Mouse (Mus musculus): ENCODE measurements around the gene BC048562.

Gene BC048562

DNA sequence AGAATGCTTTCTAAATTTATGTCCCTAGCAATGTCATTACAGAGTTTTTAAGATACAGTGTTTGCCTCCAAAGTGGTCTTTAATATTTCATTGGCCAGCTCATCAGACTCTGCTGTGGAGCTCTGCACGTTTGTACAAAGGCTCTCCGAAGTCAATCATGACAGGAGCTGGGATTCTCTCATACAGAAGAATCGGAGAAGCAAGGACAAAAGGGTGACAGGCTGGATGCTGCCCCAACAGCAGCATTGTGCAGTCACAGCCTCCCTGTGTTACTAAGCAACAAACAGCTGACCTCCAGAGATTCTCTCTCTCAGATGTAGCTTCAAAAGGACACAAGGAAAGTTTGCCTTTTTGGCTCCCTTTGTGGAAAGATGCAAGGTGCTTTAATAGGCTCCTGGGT lies at the start of gene BC048562:
BC048562 (plus strand) TSS at position 301 of the 400 bp plus-strand sequence.
- in situ Hi-C loops (cut with MboI; ENCODE audit: low sequenced_read_pairs) = no loop called here

DNA sequence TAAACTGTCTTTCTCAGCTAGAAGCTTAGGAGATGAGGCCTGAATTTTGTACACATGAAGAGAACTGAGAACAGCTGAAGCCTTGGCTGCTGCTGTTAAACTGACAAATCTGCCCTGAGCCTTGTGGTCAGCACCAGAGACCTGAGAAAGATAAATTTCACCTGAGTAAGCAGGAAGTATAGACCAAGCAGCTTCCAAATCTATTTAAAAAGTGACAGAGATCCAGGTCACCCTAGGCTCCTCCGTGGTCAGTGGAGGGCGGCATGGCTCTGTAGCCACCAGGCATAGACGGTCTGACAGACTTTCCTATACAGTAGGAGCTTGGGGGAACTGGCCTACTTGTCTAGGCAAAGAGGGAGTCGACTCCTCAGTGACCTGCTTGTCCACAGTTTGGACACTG lies 49.5 kb upstream of the BC048562 start:
- in situ Hi-C loops (cut with MboI; ENCODE audit: low sequenced_read_pairs) = no loop called here

DNA sequence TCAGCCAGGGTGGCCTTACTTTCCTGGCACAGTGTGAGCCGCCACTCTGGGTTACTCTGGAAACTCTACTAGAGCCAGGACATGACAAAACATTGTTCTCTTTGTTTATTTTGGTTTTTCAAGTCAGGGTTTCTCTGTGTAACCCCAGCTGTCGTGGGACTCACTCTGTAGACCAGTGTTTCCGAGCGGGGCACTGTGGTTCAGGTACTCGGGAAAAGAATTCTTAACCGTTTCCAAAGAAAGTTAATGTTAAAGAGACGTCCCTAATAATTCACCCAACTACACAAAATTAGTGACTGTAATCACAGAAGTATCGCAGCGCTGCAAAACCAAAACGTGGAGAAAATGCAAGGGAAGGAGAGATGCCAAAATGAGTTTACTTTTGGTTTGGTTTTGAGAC lies 47.7 kb upstream of the BC048562 start:
- in situ Hi-C loops (cut with MboI; ENCODE audit: low sequenced_read_pairs) = no loop called here

DNA sequence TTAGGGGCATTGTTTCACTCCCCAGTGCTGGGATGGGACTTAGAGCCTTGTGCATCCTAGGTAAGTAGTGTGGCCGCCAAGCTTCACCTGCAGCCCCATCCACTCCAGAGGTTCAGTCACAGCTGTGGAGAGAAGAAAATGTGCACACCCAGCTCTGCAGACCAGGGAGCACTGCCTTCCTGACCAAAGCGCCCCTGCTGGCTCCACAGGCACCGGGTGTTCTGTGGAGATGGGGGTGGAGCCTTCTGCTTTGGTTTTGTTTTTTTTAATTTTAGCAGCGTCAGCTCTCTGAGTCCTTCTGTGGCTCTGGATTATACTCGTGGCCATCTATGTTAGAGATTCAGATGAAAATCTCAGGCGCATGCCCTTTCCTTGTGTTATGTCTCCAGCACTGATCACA lies 47.1 kb upstream of the BC048562 start:
- in situ Hi-C loops (cut with MboI; ENCODE audit: low sequenced_read_pairs) = no loop called here

DNA sequence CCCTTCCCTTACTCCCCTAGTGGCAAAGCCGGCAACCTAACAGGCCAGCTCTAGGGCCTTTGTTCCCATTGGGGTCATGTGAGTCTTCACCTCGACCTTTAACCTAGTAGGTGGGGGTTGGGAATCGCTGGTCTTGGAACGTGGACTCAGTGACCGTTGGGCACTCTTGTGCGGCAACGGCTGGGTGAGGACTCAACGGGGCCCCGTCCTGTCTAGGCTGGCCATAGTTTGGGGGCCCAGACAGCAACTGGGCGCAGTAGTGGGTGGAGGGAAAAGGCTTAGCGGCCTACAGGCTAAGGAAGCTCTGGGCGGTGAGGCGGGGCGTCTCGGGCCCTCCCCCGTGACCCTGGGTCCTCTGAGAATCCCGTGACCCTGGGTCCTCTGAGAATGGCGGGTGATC lies 43.6 kb upstream of the BC048562 start, which contains the start of gene 1700102P08Rik:
1700102P08Rik (plus strand) TSS at position 130 of the 400 bp plus-strand sequence.
- in situ Hi-C loops (cut with MboI; ENCODE audit: low sequenced_read_pairs) = no loop called here

DNA sequence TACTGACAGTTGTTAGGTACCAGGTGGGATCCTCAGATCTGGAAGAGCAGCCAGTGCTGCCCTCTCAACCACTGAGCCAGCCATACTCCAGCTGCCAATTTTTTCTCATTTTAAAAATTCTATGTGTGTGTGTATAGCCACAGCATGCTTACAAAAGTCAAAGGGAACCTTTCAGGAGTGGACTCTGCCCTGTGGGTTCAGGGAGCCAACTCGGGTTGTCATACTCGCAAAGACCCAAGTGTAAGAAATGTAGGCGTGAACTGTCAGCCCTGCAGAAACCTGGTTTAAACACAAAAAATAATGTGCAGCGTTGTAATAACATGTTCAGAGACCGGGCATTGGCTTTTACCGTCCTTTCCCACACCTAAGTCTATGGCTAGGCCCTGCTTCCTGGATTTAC lies 42.1 kb upstream of the BC048562 start:
- in situ Hi-C loops (cut with MboI; ENCODE audit: low sequenced_read_pairs) = no loop called here

DNA sequence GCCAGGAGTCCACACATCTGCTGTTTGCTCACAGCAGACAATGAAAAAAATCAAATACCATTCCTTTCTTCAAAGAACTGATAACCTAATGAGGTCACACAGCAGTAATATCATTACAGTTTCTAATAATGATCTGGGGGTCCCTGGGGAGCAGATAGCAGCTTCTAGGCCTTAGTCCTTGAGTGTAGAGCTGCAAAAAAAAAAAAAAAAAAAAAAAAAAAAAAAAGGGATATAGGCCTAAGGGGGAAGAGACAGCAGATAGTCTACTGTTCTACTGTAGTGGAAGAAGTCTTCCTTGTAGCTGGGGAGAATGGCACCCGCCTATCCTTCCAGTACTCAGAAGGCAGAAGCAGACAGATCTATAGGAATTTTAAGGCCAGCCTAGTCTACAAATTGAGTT lies 40.9 kb upstream of the BC048562 start:
- in situ Hi-C loops (cut with MboI; ENCODE audit: low sequenced_read_pairs) = no loop called here

DNA sequence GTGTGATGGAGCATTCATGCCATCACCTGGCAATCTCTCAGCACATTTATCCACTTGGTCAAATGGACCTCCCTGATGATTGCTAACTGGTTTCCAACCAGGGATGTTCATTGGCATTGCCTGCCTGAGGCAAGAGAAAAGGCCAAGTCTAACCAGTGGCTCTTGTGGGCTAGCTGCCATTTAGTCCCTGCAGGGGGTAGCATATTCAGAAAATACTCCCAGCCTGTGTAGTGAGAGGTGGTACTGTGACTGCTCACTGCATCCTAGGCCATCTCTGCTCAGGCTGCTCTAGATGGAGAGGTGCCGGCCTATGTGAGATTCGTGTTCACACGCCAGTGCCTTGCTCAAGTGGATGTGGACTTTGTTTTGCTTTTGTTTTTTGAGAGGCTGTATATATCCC lies 38.0 kb upstream of the BC048562 start:
- in situ Hi-C loops (cut with MboI; ENCODE audit: low sequenced_read_pairs) = no loop called here

DNA sequence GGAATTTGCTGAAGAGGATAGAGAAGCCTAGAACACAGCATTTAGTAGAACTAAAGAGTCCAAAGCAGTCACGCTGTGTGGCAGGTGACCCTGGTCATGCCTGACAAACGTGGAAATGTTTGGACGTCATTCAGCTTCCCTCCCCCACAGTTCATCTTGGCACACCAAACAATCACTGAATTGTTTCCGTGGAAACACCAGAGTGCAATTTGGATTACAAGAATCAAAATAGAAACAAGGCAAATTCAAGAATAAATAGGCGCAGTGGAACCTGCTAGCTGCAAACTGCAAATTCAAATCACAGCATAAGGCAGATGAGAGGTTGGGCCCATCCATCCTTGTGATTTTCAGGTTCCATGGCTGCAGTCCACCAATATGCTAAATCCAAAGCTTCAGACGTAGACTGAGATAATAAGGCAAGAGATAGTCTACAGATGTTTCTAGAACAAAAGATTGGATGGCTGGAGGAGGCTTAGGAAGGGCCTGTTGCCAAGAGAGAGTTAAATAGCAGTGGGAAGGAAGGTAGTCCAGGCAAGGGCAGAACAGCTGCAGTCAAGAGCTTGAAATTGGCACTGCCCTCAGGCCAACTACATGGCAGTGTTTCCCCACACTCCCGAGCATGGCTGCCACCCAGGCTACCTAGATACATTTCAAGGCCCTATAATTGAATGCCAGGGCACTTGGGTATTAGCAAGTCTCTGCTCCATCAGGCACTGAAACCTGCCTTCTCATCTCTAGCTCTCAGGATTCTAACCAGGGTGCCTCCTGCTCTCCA lies 34.9 kb upstream of the BC048562 start:
- in situ Hi-C loops (cut with MboI; ENCODE audit: low sequenced_read_pairs) = no loop called here

DNA sequence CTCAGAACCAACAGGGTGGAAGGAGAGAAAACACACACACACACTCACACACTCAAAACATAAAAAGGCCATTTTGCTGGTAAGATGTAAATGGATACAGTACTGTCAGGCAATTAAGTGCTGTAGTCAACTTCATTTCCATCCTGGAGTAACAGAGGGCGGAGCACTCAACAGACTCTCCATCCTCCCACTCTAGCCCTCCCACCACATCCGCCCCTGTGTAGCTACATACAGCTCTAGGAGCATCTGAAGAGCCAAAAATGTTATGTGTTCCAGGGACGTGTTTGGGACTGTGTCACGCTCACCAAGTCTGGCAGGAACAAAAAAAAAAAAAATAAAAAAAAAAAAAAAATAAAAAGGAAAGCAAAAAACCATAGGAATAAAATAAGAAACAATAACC lies 33.2 kb upstream of the BC048562 start:
- in situ Hi-C loops (cut with MboI; ENCODE audit: low sequenced_read_pairs) = no loop called here

DNA sequence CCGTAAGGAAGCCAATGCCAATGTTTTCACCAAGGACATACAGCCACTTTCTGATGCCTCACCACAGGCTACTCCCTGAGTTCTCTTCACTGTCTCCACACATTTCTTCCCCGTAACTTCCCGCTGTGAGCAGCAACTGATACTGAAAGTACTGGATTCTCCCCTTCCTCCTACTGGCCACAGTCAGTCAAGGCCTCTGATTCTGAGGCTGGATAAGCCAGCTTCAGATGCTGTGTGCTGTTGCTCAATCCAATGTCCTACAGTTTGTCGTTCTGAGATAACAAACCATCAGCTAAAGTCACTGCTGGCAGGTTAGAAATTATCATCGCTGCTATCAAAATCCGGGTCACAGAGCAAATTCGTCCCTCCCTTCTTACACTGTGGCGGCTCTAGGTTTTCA lies 31.8 kb upstream of the BC048562 start:
- in situ Hi-C loops (cut with MboI; ENCODE audit: low sequenced_read_pairs) = no loop called here

DNA sequence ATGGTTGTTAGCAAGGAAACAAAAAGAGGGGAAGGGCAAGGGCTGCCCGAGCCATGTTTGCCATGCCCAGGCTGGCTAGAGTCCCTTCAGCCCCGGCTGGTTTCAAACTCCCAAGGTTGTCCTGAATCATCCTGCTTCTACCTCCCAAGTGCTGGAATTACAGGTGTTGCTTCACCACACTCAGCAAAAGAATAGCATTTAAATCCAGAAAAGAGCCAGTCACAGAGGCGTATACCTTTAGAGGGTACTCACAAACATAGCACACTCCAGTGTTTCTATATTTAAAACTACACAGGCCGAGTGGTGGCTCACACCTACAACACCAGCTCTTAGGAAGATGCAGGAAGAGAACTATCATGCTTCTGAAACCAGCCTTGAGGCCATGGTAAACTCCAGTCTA lies 26.7 kb upstream of the BC048562 start:
- in situ Hi-C loops (cut with MboI; ENCODE audit: low sequenced_read_pairs) = no loop called here

DNA sequence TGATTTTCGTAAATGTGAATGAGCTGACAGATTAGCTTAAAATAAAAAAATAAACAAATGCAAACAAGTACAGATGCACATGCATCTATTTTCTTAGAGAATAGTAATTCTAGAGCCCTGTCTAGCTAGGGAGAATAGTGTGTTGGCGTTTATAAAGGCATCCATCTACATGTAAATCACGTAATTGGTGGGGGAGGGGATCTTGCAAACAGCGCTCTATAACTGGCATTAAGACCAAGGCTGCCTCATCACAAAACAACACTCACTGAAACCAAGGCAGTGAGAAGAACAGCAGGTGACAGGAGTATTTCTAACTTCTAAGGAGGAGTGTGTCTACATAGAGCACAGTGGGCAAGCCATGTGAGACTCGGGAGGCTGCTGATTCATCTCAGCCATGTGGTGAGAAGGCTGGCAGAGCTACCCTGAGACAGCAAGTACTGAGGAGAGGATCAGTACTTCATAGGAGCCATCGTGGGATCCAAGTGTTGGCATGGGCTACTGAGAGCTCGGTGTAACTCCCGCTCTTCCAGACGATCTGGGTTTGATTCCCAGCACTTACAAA lies 24.8 kb upstream of the BC048562 start:
- in situ Hi-C loops (cut with MboI; ENCODE audit: low sequenced_read_pairs) = no loop called here

DNA sequence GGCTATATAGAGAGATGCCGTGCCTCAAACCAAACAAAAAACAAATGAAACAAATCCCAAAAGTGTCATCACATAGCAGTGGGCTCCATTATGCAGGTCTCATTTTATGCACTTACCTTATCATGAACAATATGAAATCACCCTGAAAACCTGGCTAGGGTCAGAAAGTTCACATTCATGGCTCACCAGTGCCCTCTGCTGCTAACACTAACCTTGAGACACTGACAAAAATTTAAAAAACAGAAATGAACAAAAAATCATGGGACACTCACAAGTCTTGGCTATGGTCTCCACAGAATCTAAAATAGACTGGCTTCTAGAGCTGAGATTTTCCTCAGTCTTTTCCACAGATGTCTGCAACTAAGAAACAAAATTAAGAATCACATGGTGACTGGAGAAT lies 24.1 kb upstream of the BC048562 start:
- in situ Hi-C loops (cut with MboI; ENCODE audit: low sequenced_read_pairs) = no loop called here

DNA sequence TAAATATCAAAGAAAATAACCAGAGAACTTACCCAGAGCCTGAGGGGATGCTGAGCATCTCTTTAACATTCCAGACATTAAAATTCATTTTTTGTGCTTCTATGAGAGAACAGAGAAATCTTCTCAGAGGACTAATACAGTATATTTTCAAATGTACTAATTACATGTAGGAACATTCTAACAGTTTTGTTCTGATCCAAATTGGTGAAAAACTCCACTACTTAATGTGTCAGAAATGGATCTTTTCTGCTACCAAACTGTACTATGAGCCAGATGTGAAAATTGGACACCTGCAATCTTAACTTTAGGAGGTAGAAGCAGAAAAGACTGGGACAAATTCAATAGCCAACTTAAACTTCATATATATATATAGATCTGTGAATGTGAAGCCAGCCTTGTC lies 7.9 kb upstream of the BC048562 start, which contains the start of gene Ccdc36:
Ccdc36 (minus strand) TSS at position 101 of the 400 bp plus-strand sequence.
- in situ Hi-C loops (cut with MboI; ENCODE audit: low sequenced_read_pairs) = no loop called here

DNA sequence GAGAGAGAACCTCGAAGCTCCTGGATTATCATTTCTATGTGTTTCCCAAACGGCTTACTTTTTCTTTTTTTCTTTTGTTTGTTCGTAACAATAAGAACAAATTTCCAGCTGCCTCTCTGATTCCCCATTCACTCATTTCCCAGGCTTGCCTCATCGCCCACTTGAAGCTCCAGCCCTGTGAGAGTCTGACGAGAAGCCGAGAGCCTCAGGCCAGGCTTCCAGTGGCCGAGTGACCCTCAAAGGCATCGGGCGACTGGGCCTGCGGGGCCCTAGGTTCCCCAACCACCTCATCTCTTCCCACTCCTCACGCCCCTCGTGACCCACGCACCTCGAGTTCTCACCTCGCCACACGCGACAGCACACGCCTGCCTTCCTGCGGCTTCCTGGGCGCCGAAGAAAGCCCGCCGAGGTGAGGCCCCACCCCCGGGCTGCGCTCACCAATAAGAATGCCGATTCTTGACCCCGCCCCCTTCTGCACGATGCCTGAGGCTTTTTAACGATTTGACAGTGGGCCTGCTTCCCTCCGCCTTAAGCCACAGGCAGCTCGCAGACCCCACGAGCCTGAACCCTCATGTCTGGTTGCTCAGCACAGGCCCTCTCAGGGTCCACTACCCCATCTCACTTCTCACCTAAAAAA lies 4.7 kb upstream of the BC048562 start:
- in situ Hi-C loops (cut with MboI; ENCODE audit: low sequenced_read_pairs) = no loop called here

DNA sequence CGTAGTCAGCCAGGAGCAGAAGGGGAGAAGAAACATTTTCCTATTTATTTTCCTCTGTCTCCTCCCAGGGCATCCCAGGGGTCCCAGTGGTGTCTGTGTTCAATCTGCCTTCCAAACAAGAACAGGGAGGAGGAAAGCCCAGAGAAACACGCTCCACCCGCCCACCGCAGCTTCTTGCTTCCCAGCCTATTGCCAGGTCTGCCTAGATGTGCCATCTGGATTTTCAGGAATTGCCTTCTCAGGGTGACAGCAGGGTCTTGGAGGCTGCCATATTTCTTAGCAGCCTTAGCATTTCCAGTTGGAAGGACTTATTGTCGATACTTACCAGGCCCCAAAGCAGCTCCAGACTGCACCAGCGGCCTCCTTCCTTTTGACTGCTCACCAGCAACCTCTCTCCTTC lies 2.9 kb downstream of the BC048562 start:
- in situ Hi-C loops (cut with MboI; ENCODE audit: low sequenced_read_pairs) = no loop called here

DNA sequence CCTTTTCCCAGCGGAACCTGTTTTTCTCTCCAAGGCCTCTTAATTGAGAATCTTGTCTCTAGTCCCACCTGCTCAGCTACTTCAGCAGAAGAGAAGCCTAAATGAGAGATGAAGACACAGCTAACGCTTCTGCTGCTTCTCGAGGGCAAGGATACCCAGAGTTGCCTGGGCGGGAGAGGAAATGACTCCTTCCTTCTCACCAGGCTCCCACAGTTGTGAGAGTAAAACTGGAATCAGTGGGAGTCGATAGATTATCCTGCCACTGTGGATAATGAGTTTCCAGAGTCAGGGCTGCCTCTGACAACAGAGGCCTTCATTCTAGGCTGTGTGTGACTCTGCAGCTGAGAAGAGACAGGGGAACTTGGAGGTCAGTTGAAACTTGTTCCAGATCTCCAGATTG lies 4.2 kb downstream of the BC048562 start:
- in situ Hi-C loops (cut with MboI; ENCODE audit: low sequenced_read_pairs) = no loop called here

DNA sequence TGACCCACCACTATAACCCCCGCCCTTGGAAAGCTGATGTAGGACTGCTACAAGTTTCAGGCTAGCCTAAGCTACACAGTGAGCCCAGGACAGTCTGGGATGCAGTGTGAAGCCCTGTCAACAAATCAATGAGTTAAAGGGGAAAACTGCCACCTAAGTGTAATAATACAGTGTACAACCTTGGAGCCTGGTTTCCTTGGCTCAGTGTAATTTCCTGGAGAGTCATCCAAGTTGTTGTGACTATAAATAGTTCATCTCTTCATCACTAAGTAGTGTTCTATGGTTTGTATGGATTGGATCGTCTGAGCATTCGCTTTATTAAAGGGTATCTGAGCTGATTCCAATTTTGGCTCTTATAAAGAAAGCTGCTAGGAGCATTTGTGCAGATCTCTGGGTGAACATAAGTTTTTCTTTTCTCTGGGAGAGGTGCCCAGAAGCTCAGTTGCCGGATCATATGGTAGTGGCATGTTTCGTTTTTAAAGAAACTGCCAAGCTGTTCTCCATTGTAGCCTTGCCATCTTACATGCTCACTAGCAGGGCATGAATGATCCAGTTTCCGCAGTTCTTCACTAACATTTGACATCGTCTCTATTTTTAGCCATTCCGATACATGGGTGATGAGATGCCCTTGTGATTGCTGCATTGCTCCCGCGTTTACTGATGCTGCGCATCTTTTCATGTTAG lies 5.1 kb downstream of the BC048562 start:
- in situ Hi-C loops (cut with MboI; ENCODE audit: low sequenced_read_pairs) = no loop called here

DNA sequence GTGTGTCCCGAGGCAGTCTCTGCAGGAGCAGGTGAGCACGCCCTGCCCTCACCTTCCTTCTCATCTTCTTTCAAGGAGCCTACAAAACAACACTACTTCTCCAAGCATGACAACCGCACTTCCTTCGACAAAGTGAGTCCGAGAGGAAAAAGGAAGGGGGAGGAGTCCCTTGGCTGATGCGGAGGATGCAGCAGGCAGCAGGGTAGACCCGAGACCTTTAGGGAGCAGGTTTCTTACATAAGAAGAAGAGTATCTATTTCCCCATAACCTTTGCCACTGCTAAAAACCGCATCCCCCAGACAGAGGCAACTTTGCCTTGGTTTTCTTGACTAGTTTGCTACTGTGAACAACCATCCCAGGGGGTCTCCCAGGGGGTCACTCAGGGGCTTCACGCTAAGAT lies 8.8 kb downstream of the BC048562 start:
- in situ Hi-C loops (cut with MboI; ENCODE audit: low sequenced_read_pairs) = no loop called here

DNA sequence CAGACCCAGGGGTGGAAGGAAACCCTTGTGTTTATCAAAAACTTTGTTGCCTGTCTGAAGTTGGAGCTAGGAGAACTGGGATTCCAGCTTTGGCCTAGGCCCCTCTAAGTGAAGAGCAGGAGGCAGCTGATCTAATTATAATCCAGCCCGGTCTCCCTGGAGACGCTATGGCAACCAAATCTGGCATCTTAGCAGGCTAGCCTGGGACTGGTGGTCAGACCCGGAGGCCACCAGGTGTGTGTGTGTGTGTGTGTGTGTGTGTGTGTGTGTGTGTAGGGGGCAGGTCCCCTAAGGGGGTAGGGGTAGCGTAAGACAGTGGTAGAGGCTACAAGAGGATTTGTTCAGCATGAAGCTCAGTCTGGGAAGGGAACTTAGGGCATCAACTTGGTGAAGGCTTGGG lies 13.6 kb downstream of the BC048562 start:
- in situ Hi-C loops (cut with MboI; ENCODE audit: low sequenced_read_pairs) = no loop called here

Measured in CH12F3 (cell line).